Mouse (Mus musculus) embryo, embryonic 9.5 days (tissue): ENCODE results near the gene Lrrc4c.
A peak's percentile ranks its signal among the peaks of the same experiment; 100 is the strongest.

Experiments used
- DNase-seq: peaks from one replicate; pipeline ENCODE4 v3.0.0-alpha.2; 2017; ENCODE audit errors: extremely low spot score

The Lrrc4c gene

DNA sequence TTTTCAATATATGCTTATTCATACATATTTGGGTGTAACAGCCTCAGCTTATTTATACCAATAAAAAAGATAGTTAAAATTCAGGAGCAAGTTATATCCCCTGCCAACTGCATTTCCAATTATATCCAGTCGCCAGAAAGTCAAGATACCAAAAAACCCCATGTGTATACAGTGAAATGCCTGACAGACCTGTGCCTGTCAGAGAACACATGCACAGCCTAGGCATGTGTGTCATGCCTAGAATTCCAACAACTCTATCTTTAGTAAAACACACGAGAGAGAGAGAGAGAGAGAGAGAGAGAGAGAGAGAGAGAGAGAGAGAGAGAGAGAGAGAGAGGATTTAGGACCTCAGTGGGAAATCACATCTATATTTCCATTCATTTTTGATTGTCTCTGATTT, 956.7 kb downstream of the Lrrc4c start:
- DNase-seq = no peak

DNA sequence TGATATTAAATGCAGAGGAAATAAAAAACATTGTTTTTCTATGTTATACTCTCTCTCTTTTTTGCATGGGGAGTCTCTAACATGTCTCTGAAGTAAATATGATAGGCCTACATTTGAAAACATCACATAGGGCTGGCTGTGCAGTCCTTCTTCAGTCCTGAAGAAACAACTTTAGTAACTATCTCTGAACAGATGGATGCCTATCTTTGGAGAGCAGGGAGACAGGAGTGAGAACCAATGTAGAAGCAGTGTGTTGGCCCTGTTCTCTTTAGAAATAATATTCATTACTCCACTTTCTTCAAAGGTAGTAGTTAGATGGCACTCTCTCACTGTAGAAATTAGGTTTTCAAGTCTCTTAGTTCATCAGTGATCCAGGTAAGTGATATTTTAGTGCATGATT, 967.0 kb downstream of the Lrrc4c start:
- DNase-seq = no peak

DNA sequence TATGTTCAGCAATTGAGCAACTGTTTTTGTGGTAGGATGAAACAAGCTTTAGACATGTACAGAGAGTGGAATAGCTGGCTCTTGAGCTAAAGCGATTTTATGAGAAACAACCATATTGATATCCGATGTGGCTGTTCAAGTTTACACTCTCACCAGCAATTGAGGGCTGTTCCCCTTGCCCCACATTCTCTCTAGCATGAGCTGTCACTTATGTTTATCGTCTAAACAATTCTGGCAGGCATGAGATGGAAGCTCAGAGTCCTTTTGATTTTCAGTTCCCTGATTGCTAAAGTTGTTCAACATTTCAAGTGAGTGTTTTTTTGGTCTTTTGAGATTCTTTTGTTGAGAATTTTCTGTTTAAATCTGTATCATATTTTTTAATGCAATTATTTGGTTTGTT, 976.2 kb downstream of the Lrrc4c start:
- no peak for DNase-seq

DNA sequence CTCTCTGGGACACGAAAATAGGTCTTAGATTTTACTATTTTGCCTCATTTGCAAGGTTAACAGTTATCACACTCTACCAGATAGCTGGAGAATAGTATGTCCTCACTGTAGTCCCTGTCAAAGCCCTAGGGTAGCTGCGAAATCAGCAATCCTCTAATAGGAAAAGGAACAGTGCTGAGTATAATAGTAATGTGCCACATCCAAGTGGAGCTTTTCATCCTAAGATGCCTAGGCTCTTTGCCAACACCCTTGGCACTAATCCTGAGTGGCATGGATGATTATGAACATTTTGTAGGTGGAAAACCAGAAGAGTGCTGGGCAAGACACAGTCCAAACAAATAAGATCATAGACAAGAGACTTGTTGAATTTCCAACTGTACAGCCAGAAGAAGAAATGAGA, 981.7 kb downstream of the Lrrc4c start:
- no peak for DNase-seq

DNA sequence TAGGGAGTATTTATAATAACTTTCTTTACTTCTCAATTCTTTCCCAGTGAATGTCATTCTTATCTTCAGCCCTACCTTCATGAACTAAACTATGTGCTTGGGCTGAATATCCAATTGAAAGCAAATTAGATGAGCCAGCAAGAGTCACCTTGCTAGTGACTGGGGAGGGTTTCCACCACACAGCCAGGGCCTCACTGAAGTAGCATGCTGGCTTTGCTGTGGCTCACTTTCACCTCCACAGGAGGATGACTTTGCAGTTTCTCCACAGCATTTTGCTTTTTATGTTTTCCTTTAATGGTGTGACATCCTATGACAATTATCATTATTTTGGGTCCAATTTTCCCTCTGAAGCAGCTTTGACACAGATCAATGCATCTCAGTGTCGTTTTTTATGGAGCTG, 1000.0 kb downstream of the Lrrc4c start:
- DNase-seq = no peak

DNA sequence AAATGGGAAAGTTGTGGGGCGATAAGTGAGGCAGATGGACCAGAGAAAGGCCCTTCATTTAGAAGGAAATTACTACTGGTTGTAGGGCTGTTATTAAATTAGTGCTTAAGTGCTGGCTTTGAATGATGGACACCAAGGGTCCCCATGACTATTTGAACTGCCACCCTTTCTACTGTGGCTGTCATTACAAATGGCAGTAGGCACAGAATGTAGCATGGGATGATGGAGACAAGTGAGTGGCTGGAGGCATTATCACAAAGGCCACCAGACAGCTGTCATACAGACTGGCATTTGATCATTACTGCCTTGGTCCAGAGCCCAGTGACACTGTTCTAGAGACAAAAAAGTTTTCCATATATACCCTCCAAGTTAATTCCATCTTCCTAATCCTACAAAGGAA, 1000.6 kb downstream of the Lrrc4c start:
- DNase-seq = no peak

DNA sequence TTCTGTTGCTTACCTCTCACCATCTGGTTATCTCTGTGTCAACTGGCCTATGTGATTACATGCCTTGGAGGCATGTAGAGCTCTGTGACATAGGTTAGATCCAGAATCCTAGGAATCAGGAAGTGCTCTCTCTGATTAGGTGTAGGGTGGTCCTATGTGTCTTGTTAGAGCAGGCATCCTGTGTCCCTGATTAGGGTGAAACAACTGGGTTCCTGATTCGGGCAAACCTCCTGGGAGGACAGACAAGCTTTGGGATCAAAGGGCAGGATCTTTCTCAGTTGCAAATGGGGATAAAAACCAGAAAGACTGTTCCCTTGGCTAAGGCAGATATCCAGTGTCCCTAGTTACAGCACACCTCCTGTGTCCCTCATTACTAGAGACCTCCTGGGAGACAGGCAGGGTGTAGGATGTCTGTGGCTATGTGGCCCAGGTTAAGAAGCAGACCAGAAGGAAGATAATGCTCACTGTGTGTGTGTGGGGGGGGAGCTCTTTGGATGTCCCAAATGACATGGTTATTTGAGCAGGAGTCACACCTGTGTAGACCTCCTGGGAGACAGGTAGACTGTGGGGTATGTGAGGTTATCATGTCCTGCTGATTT, 1014.2 kb downstream of the Lrrc4c start:
- DNase-seq = no peak

DNA sequence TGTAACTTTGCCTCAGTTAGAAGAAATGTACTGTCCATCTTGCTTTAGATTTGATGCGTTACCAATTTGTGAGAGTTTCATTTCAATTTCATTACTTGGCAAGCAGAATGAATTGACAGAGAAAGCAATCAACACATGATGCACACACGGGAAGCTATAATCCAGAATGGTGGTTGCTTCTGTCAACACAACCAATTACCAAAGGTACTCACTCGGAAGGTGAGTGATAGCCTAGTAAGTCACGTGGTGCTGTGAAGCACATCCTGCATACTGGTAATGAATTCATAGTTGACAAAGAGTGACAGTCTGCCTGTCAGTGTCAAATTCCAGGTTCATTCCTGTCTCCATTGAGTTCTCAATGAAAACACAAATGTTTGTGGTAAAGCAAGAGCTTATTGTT, 1021.7 kb downstream of the Lrrc4c start:
- DNase-seq = no peak

DNA sequence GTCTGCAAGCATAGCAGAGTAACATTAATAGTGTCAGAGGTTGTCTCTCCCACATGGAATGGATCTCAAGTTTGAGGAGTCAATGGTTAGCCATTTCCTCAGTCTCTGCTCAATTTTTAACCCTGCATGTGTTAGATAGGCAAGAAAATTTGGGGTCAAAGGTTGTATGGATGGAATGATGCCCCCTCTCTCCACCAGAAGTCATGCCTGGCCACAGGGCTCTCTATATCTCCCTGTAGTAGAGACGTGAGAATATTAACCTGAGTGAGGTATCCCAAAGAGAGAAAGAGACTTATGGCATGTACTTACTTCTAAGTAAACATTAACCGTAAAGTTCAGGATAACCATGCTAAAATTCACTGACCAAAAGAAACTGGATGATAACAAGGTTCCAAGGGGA, 1043.3 kb downstream of the Lrrc4c start:
- DNase-seq = no peak

DNA sequence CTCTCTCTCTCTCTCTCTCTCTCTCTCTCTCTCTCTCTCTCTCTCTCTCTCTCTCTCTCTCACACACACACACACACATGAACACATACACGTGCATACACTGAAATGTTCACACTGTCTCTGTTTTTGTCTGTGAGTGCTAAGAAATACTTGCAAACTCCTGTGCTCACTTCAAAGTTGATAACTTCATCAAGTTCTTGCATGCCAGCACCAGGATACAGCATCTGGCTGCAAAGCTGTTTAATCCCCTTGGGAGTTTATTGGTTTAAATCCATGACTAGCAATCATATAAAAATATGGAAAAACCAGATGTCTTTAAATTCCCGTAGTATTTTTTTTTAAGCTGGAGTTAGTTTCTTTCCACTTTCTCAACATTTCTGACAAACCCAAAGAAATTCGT, 1052.0 kb downstream of the Lrrc4c start:
- no peak for DNase-seq

DNA sequence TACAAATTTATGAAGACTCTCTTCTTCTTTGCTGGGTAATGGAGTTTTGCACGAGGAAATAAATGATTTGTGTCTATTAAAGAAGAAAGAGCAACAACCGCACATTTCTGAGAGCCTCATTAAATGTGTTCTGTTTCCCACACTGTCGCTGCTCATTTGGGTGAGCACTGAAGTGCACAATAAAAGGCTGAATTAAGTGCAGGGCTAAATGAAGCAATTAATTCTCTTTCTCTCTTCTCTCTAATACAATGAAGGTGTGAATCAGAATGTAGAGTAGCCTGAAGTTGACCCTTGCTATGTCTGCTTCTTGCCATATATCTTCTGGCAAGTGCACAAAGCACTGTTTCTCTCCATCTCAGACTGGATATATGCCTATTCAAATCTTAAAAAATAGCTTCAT, 1073.5 kb downstream of the Lrrc4c start:
- DNase-seq = no peak

DNA sequence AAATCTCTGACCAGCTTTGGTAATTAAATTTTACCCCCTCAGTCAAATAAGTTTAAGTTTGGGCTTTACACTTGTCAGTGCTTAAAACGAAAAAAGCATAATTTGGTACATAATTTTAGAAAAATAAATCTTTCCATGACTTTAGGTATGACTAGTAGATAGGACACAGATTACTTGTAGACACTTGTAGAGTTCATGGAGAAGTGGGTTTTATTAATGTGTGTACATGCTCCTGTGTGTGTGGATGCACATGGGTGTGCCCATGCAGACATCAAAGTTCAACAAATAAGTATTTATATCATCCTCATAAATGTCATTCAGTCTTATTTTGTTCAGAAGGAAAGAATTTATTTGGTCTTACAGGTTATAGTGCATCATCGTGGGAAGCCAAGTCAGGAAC, 1073.9 kb downstream of the Lrrc4c start:
- no peak for DNase-seq

DNA sequence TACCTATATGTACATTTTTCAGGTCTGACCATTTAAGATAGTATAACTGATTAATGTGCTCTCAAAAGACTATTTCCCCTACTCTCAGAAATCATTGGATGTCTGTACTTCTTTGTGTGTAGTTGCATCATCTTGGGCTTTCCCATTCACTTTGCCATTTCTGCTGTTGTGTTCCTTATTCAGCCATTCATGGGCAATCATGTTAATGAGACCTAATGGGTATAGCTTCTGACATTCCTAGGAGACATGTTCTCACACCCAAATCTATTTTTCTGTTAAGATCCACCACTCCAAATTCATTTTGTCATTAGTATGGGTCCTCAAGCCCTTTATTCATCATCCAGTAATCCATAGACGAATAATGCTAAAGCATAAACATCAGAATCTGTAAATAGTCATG, 1095.1 kb downstream of the Lrrc4c start:
- no peak for DNase-seq

DNA sequence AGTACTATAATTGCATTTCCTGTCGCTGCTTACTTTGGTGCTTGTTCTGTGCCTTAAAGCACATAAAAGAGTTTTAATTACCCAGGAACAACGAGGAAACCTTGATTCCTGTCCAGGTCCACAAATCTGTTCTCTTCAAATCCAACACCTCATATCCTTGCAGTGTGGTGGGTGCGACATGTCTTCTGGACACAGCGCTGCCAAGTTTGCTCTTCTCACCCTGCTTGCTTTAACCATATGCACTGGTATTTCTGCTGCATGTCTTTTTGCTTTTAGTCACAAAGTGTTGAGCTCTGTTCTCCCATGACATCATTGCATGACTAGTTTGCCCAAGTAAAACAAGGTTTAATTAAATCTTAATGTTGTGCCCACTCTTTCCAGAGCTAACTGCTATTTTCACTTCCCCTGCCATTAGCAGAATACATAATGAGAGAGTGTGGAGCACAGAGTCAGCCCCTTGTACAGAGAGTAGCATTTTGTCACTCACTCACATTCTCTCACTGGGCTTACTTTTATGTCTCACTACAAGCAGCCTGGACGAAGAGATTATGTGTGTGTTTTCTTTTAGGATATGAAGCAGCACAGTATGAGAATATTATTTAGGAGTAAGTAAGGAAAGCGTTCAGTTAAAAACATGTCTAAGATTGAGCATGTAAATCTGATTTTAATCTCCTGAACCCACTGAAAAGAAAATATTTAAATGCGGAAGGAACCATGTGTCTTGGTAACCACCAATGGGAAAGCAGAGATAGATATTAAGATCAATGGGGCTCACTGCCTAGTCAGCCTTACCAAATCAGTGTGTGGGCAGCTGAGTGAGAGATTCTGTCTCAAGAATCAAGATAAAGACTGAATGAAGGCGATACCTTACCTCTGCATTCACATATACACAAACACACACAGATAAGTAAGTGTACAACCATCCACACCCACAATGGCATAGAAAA, 1096.7 kb downstream of the Lrrc4c start:
- no peak for DNase-seq

DNA sequence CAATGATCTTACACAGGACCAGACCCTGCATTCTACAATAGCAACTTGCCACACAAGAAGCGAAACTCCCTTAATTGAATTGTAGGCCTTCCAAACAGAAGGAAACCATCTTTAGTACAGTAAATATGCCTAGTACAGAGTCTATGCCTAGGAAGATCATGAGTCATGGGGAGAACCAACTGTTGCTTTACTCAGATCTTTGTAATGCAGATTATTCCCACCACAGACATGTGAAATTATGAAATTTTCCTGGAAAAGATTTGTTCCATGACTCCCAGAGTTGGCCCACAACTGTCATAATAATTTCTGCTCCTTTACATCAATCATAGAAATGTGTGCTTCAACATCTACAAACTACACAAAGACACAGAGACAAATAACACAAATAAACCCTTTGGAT, 1116.2 kb downstream of the Lrrc4c start:
- no peak for DNase-seq

DNA sequence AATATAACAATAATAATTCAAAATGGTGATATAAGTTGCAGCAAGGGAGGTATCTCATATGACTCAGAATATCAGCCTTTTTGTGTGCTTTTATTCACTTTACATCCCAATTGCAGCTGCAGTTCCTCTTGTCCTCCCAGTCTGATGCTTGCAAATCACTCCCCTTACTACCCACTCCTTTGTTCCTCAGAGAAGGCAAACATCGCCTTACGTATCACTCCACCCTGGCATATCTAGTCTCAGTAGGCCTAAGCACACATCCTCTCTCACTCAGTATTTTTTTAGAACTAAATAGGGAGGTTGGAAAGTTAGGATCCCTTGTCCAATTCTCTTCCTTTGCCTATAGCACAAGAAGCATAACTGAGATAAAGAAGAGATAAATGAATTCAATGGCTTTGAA, 1117.6 kb downstream of the Lrrc4c start:
- no peak for DNase-seq

DNA sequence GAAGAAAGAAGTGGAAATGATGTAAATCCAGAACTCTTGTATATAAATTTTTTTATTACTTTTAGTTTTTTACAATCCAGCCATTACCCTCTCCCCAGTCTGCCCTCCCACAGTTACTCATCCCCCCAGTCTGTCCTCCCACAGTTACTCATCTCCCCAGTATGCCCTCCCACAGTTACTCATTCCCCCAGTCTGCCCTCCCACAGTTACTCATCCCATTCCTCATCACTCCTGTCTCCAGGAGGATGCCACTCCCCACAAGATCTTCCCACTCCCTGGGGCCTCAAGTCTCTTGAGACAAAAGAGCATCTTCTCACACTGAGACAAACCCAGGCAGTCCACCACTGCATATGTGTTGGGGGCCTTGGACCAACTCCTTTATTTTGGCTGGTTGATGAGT, 1119.8 kb downstream of the Lrrc4c start:
- no peak for DNase-seq

DNA sequence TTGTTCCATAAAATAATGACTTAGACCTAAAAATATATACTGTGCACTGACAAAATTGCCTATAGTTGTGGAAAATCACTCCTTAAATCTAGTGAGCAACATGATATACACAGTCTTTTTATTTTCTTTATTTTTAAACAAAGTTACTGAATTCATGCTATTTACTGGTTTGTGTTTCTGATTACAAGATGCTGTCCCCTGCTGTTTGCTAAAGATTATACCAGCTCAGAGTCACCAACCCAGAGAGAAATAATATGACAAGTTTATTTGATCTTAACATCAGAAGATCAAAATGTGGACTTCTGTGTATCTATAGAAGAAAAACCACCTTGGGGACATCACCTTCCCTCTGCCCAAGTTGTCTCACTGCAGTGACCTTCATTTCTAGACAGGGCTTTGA, 1145.6 kb downstream of the Lrrc4c start:
- DNase-seq = no peak

DNA sequence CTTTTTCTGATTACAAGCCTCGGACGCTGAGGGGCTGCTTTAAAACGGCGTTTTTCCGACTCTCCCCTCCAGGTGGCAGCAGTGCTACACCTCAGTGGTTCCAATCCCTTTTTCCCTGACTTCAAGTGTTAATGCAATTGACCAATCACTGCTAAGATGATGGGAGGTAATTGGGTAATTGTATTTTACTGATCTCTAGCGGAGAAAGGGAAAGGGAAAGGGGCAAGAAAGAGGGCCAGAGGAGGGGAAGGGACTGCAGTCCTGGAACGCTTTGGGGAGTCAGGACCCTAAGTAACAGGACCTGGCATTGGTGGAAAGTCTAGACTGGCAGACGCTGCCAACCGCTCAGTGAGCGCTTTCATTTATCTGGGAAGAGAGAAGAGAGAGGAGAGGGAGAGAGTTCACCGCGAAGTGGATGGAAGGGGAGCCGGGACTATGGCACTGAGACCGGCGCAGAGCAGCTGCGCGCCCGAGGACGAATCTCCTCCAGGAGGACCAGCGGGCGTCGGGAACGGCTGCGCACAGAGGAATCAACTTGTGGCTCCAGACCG, 1148.3 kb downstream of the Lrrc4c start:
- peak; percentile 81 for DNase-seq

DNA sequence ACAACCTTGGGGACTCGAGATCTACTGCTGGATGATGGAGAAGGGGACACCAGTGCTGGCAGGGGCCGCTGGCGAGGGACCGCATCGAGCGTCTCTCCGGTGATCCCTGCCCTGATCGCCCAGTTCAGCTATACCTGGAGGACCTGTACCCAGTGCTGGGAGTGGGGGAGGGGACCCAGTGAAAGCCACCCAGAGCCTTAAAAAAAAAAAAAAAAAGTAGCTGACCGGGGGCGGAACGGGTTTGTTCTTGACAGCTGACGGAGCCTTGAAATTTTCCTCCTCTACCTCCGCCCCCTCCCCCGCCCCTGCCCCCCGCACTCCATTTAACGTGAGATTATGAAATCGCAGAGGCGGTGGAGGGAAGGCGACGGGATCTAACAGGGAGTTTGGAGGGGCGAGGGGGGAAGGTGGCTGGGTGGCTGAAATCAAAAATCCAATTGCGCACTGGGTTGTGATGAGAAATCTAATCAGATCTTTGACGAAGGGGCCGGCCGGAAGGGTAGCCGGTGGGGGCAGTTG, 1149.1 kb downstream of the Lrrc4c start:
- DNase-seq = peak; percentile 34

DNA sequence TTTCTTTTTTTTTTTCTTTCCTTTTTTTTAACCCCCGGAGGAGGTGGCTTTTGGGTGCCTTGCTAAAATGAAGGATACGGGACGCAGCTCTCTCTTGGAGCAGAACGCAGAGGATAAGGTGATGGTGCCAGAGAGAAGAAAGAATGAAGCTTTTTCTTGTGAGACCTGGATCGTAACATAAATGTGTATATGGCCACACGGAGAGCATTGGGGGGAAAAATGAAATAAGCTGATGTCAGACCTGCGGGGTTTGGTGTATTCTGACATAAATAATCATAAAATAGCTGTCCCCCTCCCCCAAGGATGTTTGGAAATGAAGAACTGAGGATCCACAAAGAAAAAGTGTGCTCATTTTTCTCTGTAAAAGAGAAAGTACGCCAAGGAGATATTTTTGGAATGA, 1149.7 kb downstream of the Lrrc4c start:
- no peak for DNase-seq

DNA sequence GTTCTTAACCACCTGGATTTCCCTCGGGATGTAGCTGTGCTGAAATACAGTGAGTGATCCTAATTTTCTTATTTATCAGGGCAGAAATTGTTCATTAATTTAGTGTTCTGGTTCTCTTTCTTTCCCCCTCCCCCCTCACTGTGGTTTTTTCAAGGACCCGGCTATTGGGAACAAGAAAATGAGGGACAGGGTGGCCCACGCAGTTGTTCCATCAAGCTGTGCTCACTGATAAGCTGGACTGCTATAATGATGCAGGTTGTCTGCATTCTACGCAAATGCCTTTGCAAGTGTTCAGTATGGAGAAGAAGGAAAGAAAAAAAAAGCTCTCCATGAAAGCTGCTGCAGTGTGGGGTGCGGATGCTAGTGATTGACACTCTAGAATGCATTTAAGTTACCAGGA, 1150.4 kb downstream of the Lrrc4c start:
- no peak for DNase-seq

DNA sequence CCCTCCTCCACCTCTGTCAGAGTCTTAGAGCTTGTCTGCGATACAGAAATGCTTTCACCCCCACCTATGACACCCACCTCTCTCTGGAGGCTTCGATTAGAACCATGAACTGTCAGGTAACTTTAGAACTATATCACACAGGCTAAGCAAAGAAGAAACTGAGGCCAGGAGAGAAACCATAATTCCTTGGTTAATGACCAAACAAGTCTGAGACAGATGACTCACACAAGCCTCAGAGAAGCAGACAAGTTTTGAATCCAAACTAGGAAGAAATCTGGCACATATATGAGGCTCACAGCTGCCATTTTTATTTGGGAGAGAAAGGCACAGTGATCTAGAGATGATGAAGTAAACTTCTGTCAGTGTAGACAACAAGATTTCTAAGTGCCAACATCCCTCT, 1151.4 kb downstream of the Lrrc4c start:
- DNase-seq = no peak
